Mouse (Mus musculus) testis, adult 2 months (tissue): ENCODE data around the gene Gm2a.

ENCODE experiments used
- CTCF ChIP-seq: fragments of 200-500 bp; IDR thresholded peaks from 2 replicates; pipeline ENCODE4 v1.5.1; 2012; ENCODE audit warnings: low read depth, mild to moderate bottlenecking, inconsistent platforms, low read length, moderate library complexity; ENCODE audit not compliant: control insufficient read depth, insufficient read depth, insufficient replicate concordance
- POLR2A ChIP-seq: fragments of 200-500 bp; IDR thresholded peaks from 2 replicates; pipeline ENCODE4 v1.6.1; 2012; ENCODE audit warnings: low read depth, mild to moderate bottlenecking, inconsistent platforms, low read length, moderate library complexity; ENCODE audit not compliant: control insufficient read depth

- TF ChIP-seq CTCF (no peak), POLR2A (no peak)
Observed at GRCm38 (mm10) chr11:55134871-55135270, 37.0 kb downstream of the Gm2a start.
